Mouse (Mus musculus) olfactory bulb, adult 2 months (tissue): Measurements from ENCODE around the gene Meioc. TPM values are rescaled to one million over a fixed set of nuclear protein-coding genes. Genes with fewer than 3 reads are reported as not detected.

Experiments used
- H3K27ac ChIP-seq: fragments of 200-500 bp; 2 replicates; pipeline ENCODE4 v1.5.1; 2012; ENCODE audit warnings: low read depth, low read length; ENCODE audit not compliant: insufficient read depth
- H3K4me1 ChIP-seq: fragments of 200-500 bp; 2 replicates; pipeline ENCODE4 v1.6.1; 2012; ENCODE audit warnings: low read length; ENCODE audit not compliant: control insufficient read depth, insufficient read depth
- H3K4me3 ChIP-seq: fragments of 200-500 bp; 2 replicates; pipeline ENCODE4 v1.5.1; 2012; ENCODE audit warnings: mild to moderate bottlenecking, low read depth, low read length, moderate library complexity; ENCODE audit not compliant: insufficient read depth
- CTCF ChIP-seq: fragments of 200-500 bp; IDR thresholded peaks from 2 replicates; pipeline ENCODE4 v1.5.1; 2012; ENCODE audit warnings: low read depth, mild to moderate bottlenecking, low read length, moderate library complexity; ENCODE audit not compliant: insufficient read depth
- POLR2A ChIP-seq: fragments of 200-500 bp; IDR thresholded peaks from 2 replicates; pipeline ENCODE4 v1.6.1; 2012; ENCODE audit warnings: mild to moderate bottlenecking, low read depth, low read length, moderate library complexity; ENCODE audit not compliant: insufficient read depth
- WGBS: fragments of 180-500 bp; shearing (Covaris S2); methylation state at CpG from one replicate; pipeline ENCODE4 v1.1.7; 2018; 5-methylcytosine and 5-hydroxymethylcytosine counted together
- polyA plus RNA-seq: library from polyadenylated mRNA; stranded (reverse); fragments of >200 nt; gene quantifications from 2 replicates; pipeline ENCODE4 v1.2.4, GENCODE M21; 2012; ENCODE audit warnings: low replicate concordance; ENCODE audit not compliant: missing spikeins, insufficient read depth, insufficient read length

Meioc gene
- polyA plus RNA-seq, result not detected in 2 replicates

- Histone ChIP-seq H3K27ac (no peak within 1 kb of the TSS), H3K4me1 (no peaks in the 10 kb centered on the region), H3K4me3 (no peak within 1 kb of the TSS)
- WGBS, result 84% methylated on average over 3 of the region's 3 CpGs
- TF ChIP-seq POLR2A (no peak), CTCF (no peak)
These were observed at the start of gene Meioc for GRCm38 (mm10) chr11:102663416-102663815. TSS of gene Meioc (plus strand) at chr11:102663716.

- no peaks in the 10 kb centered on the region; the same call in 1 of the 2 replicates for H3K4me1 ChIP-seq
- no peak overlapping the region for H3K27ac ChIP-seq
- TF ChIP-seq CTCF (no peak), POLR2A (no peak)
- 70% methylated on average over 2 of the region's 2 CpGs for WGBS
- no peak overlapping the region for H3K4me3 ChIP-seq
These were observed 44.1 kb upstream of the Meioc start for GRCm38 (mm10) chr11:102619449-102619848.

GRCm38 (mm10) chr11:102623876-102624789, 39.4 kb upstream of the Meioc start:
- Histone ChIP-seq H3K4me3 (no peak overlapping the region), H3K4me1 (no peaks in the 10 kb centered on the region; the same call in 1 of the 2 replicates), H3K27ac (no peak overlapping the region)
- TF ChIP-seq CTCF (no peak), POLR2A (no peak)
- 25% methylated on average over 17 of the region's 17 CpGs for WGBS

- H3K27ac ChIP-seq, result no peak overlapping the region
- WGBS, result 55% methylated on average over 14 of the region's 14 CpGs
- no peak overlapping the region for H3K4me3 ChIP-seq
- H3K4me1 ChIP-seq, result no peaks in the 10 kb centered on the region; the same call in 1 of the 2 replicates
- TF ChIP-seq POLR2A (no peak), CTCF (no peak)
These were observed 38.6 kb upstream of the Meioc start for GRCm38 (mm10) chr11:102624888-102625407.

- no peaks in the 10 kb centered on the region; the same call in 1 of the 2 replicates for H3K4me1 ChIP-seq
- no peak overlapping the region for H3K27ac ChIP-seq
- no peak for TF ChIP-seq POLR2A
- no peak for TF ChIP-seq CTCF
- no peak overlapping the region for H3K4me3 ChIP-seq
- WGBS, result 89% methylated on average over 9 of the region's 9 CpGs
These were observed 36.2 kb upstream of the Meioc start for GRCm38 (mm10) chr11:102627171-102627931.

- TF ChIP-seq CTCF (no peak), POLR2A (no peak)
- 70% methylated on average over 9 of the region's 9 CpGs for WGBS
These were observed 35.0 kb upstream of the Meioc start for GRCm38 (mm10) chr11:102628529-102628928.

GRCm38 (mm10) chr11:102629375-102629774, 34.1 kb upstream of the Meioc start:
- H3K4me3 ChIP-seq, result no peak overlapping the region
- H3K4me1 ChIP-seq, result peaks cover 5% of the 10 kb centered on the region; the same call in 1 of the 2 replicates
- WGBS, result 84% methylated on average over 8 of the region's 8 CpGs
- H3K27ac ChIP-seq, result no peak overlapping the region
- TF ChIP-seq POLR2A (no peak), CTCF (no peak)

More at GRCm38 (mm10) chr11:102628529-102628928, 35.0 kb upstream of the Meioc start:
- H3K27ac ChIP-seq, result no peak overlapping the region
- peaks cover 3% of the 10 kb centered on the region; the same call in 1 of the 2 replicates for H3K4me1 ChIP-seq
- no peak overlapping the region for H3K4me3 ChIP-seq

- no peak overlapping the region for H3K27ac ChIP-seq
- H3K4me1 ChIP-seq, result 0 out of 2 replicates have a peak, but pooled peaks cover 5% of the 10 kb centered on the region
- WGBS, result 62% methylated on average over 7 of the region's 7 CpGs
- H3K4me3 ChIP-seq, result no peak overlapping the region
- no peak for TF ChIP-seq POLR2A
These were observed 32.8 kb upstream of the Meioc start for GRCm38 (mm10) chr11:102630731-102631130.
